ENCODE assay signal across 9 mouse cellular contexts in the genomic region with DNA sequence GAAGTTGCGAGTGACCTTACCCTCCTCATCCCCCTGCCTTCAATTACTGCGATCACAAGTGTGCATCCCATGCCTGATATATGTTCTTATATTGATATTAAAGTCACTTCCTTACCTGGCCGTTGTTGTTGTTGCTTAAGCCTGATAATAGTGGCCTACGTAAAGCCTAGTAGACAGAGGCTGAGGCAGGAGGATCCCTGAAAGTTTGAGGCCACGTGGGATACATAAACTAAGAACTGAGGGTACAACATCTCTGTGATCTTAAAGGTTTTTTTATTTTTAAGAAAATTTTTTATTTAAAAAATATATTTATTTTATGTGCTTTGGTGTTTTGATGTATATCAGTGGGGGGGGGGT. TPM values are rescaled to one million over a fixed set of nuclear protein-coding genes. Genes with fewer than 3 reads are reported as not detected.
DNase-seq lines count a peak whose midpoint lies in the region; ATAC-seq and TF ChIP-seq lines count a peak whose summit lies in the region.
"Had no signal": no experiment of that assay in that cellular context is flagged by ENCODE, and none has a peak within 500 bp of the region (broad histone marks: within the 10 kb centered on the region; RNA-seq: fewer than 3 reads in every experiment).

A gene (plus strand): TSS at position 258 of the 357 bp plus-strand sequence.

- no peak for ATAC-seq in hindbrain, embryonic 12.5 days (ENCODE audit: low FRiP score)
- ATAC-seq in midbrain, embryonic 12.5 days (ENCODE audit: low FRiP score, low read depth), result no peak
- ATAC-seq in granulocyte monocyte progenitor cell, adult 5-6 weeks (replicated peaks; ENCODE audit: poor library complexity, severe bottlenecking), result no peak

- H3K4me2 ChIP-seq in hindbrain, embryonic 12.5 days (replicated peaks), result peak within 1 kb of the TSS; percentile 49
- H3K4me2 ChIP-seq in midbrain, embryonic 12.5 days (replicated peaks), result peak within 1 kb of the TSS; percentile 59

- DNase-seq in kidney, adult 2 months, result no peak
- no peak for DNase-seq in kidney, postnatal 14 days
- DNase-seq in adrenal gland, postnatal 4 days (ENCODE audit: low spot score in 2 of 2), result no peak
- no peak for DNase-seq in ovary, postnatal 10 days (ENCODE audit: low spot score)
- no peak for DNase-seq in layer of hippocampus, adult 8-10 months (ENCODE audit: low spot score in 2 of 2)

- no peak within 1 kb of the TSS for H3K27ac ChIP-seq in kidney, adult 2 months (ENCODE audit: insufficient read depth, low read depth, low read length)
- H3K27ac ChIP-seq in hindbrain, embryonic 12.5 days, result peak within 1 kb of the TSS; percentile 82
- peak within 1 kb of the TSS; percentile 78 for H3K27ac ChIP-seq in midbrain, embryonic 12.5 days (replicated peaks)

- TF ChIP-seq CTCF in kidney, adult 2 months (conservative IDR thresholded peaks at IDR 0.05; ENCODE audit: insufficient read depth, insufficient read length, low read depth, low read length), result no peak

- no peak for TF ChIP-seq POLR2A in kidney, adult 2 months (IDR thresholded peaks at IDR 0.05; ENCODE audit: low read depth, low read length)

- no peaks in the 10 kb centered on the region for H3K9me3 ChIP-seq in hindbrain, embryonic 12.5 days (replicated peaks)
- 0 out of 2 replicates have a peak, but pooled peaks cover 3% of the 10 kb centered on the region for H3K9me3 ChIP-seq in midbrain, embryonic 12.5 days

- WGBS in kidney, adult 2 months, result 93% methylated on average over 5 of the region's 5 CpGs
- 94% methylated on average over 5 of the region's 5 CpGs for WGBS in hindbrain, embryonic 12.5 days
- WGBS in midbrain, embryonic 12.5 days, result 91% methylated on average over 5 of the region's 5 CpGs

- peak within 1 kb of the TSS; percentile 59; the same call in 1 of the 2 replicates for H3K9ac ChIP-seq in hindbrain, embryonic 12.5 days
- peak within 1 kb of the TSS; percentile 66 for H3K9ac ChIP-seq in midbrain, embryonic 12.5 days (replicated peaks)

- no peaks in the 10 kb centered on the region for H3K4me1 ChIP-seq in kidney, adult 2 months (ENCODE audit: control insufficient read depth, insufficient read depth, low read length)
- H3K4me1 ChIP-seq in hindbrain, embryonic 12.5 days, result peaks cover 62% of the 10 kb centered on the region
- peaks cover 69% of the 10 kb centered on the region for H3K4me1 ChIP-seq in midbrain, embryonic 12.5 days

- H3K4me3 ChIP-seq in kidney, adult 2 months (ENCODE audit: insufficient read depth, low read depth, low read length), result peak within 1 kb of the TSS; percentile 50; the same call in 1 of the 2 replicates
- H3K4me3 ChIP-seq in hindbrain, embryonic 12.5 days, result peak within 1 kb of the TSS; percentile 45
- H3K4me3 ChIP-seq in midbrain, embryonic 12.5 days, result peak within 1 kb of the TSS; percentile 47

- no peaks in the 10 kb centered on the region for H3K27me3 ChIP-seq in kidney, adult 2 months (replicated peaks; ENCODE audit: control insufficient read depth, insufficient read depth, low read length)
- no peaks in the 10 kb centered on the region for H3K27me3 ChIP-seq in hindbrain, embryonic 12.5 days
- H3K27me3 ChIP-seq in midbrain, embryonic 12.5 days, result no peaks in the 10 kb centered on the region

- no peaks in the 10 kb centered on the region for H3K36me3 ChIP-seq in kidney, adult 2 months (ENCODE audit: control insufficient read depth, insufficient read depth, low read length)
- H3K36me3 ChIP-seq in hindbrain, embryonic 12.5 days, result no peaks in the 10 kb centered on the region
- peaks cover under 1% of the 10 kb centered on the region; the same call in 1 of the 2 replicates for H3K36me3 ChIP-seq in midbrain, embryonic 12.5 days

RNA-seq across cellular contexts. Expression of the gene that starts here (rescaled TPM):
- polyA plus RNA-seq in kidney, adult 2 months (2012; rRNA removed), result 0.81 and 1.0 TPM in 2 replicates
- total RNA-seq in adrenal gland, postnatal 4 days (2021), result 10 to 100 TPM; 40.2 to 45.4 TPM
- 9.2 and 10.4 TPM in 2 replicates for polyA plus RNA-seq in hindbrain, embryonic 12.5 days (2016; fragmentation: Nextera tagmentation; extraction: Ambion mirVana)
- 7.0 and 12.6 TPM in 2 replicates for polyA plus RNA-seq in midbrain, embryonic 12.5 days (2016; fragmentation: Nextera tagmentation; extraction: Ambion mirVana)
- total RNA-seq in granulocyte monocyte progenitor cell, adult 5-6 weeks (2014; fragmentation: Nextera tagmentation), result 4.6 and 4.9 TPM in 2 replicates
- 4.8 and 6.5 TPM in 2 replicates for total RNA-seq in granulocyte monocyte progenitor cell, adult 5-6 weeks (2017)
- total RNA-seq in layer of hippocampus, adult 8-10 months (2022), result 1 to 10 TPM; 2.0 to 2.6 (median 2.3) TPM
- total RNA-seq: neutrophil, adult 5-6 weeks had no signal

Comparison
In these comparisons a context has a peak if more than half of its experiments do, and no peak if none do; other contexts are left out.
1. RNA of the gene that starts here (total RNA-seq): 40.2 to 45.4 TPM in adrenal gland, postnatal 4 days; 4.6 to 6.5 TPM in granulocyte monocyte progenitor cell, adult 5-6 weeks and 2.0 to 2.6 TPM in layer of hippocampus, adult 8-10 months; every median in the first group is over 4 times any median in the second.
2. Peak in every context shown above with its lines, with median percentiles within 50 percentile points of each other: H3K4me3 ChIP-seq.